ENCODE assay signal across 13 mouse cellular contexts in genomic region chr7:59007196-59007595, GRCm38 (mm10).
A peak's percentile ranks its signal among the peaks of the same experiment; 100 is the strongest.
DNase-seq lines count a peak whose midpoint lies in the region; ATAC-seq and TF ChIP-seq lines count a peak whose summit lies in the region.
"Had no signal": no experiment of that assay in that cellular context is flagged by ENCODE, and none has a peak within 500 bp of the region (broad histone marks: within the 10 kb centered on the region; RNA-seq: fewer than 3 reads in every experiment).

No protein-coding gene starts in this region.

- 22% methylated on average over 2 of the region's 2 CpGs for WGBS in cerebellum, adult 2 months
- WGBS in kidney, embryonic 16.5 days = 59% methylated on average over 2 of the region's 2 CpGs
- WGBS in embryonic facial prominence, embryonic 10.5 days = 62% methylated on average over 2 of the region's 2 CpGs

- H3K4me1 ChIP-seq in cerebellum, adult 2 months (ENCODE audit: control insufficient read depth, insufficient read depth, low read length) = no peaks in the 10 kb centered on the region
- no peaks in the 10 kb centered on the region for H3K4me1 ChIP-seq in kidney, embryonic 16.5 days (ENCODE audit: insufficient read depth, low read length)
- H3K4me1 ChIP-seq in embryonic facial prominence, embryonic 10.5 days = no peaks in the 10 kb centered on the region
- H3K4me1 ChIP-seq: liver, embryonic 12.5 days; megakaryocyte, embryonic 14.5 days; neural tube, embryonic 12.5 days had no signal

- DNase-seq in cerebellum, adult 2 months = peak; percentile 8 to 25
- no peak for DNase-seq in cerebellum, postnatal 4 days (ENCODE audit: low spot score in 2 of 2)
- peak; percentile 36 for DNase-seq in Muller cell, postnatal 12 days (ENCODE audit: inconsistent ontology term)
- peak; percentile 1 for DNase-seq in cerebellum, adult 8-10 months
- DNase-seq in left cerebral cortex, postnatal 4 days = peak; percentile 2
- no peak for DNase-seq in embryo, embryonic 11 days
- no peak for DNase-seq in embryonic facial prominence, embryonic 10.5 days (ENCODE audit: low spot score)
- DNase-seq: gastrocnemius, adult 2 months; thymus, postnatal 36 days had no signal

- H3K36me3 ChIP-seq in kidney, embryonic 16.5 days (ENCODE audit: insufficient read depth, low read length) = no peaks in the 10 kb centered on the region
- no peaks in the 10 kb centered on the region for H3K36me3 ChIP-seq in embryonic facial prominence, embryonic 10.5 days (replicated peaks)
- H3K36me3 ChIP-seq: liver, embryonic 12.5 days; neural tube, embryonic 12.5 days had no signal

- no peak overlapping the region for H3K27ac ChIP-seq in cerebellum, adult 2 months (ENCODE audit: insufficient read depth, low read length)
- no peak overlapping the region for H3K27ac ChIP-seq in kidney, embryonic 16.5 days (ENCODE audit: low read length)
- H3K27ac ChIP-seq in embryonic facial prominence, embryonic 10.5 days (replicated peaks) = no peak overlapping the region
- H3K27ac ChIP-seq: gastrocnemius, adult 2 months; liver, embryonic 12.5 days; neural tube, embryonic 12.5 days had no signal

- TF ChIP-seq POLR2A in cerebellum, adult 2 months (IDR thresholded peaks at IDR 0.05; ENCODE audit: borderline replicate concordance, insufficient read depth, low read length) = no peak

- no peak overlapping the region for H3K4me2 ChIP-seq in kidney, embryonic 16.5 days (replicated peaks; ENCODE audit: low read depth, low read length)
- H3K4me2 ChIP-seq: liver, embryonic 12.5 days; neural tube, embryonic 12.5 days had no signal

- no peak overlapping the region for H3K9ac ChIP-seq in kidney, embryonic 16.5 days (replicated peaks; ENCODE audit: low read length)
- H3K9ac ChIP-seq: liver, embryonic 12.5 days; neural tube, embryonic 12.5 days had no signal

- ATAC-seq in kidney, embryonic 16.5 days (ENCODE audit: low FRiP score, low TSS enrichment) = no peak
- ATAC-seq: liver, embryonic 12.5 days had no signal

- H3K4me3 ChIP-seq in cerebellum, adult 2 months (replicated peaks; ENCODE audit: insufficient read depth, low read depth, low read length) = no peak overlapping the region
- H3K4me3 ChIP-seq in kidney, embryonic 16.5 days (ENCODE audit: low read length) = no peak overlapping the region
- no peak overlapping the region for H3K4me3 ChIP-seq in embryonic facial prominence, embryonic 10.5 days
- H3K4me3 ChIP-seq: gastrocnemius, adult 2 months; liver, embryonic 12.5 days; megakaryocyte, embryonic 14.5 days; neural tube, embryonic 12.5 days had no signal

- no peaks in the 10 kb centered on the region for H3K27me3 ChIP-seq in cerebellum, adult 2 months (ENCODE audit: control insufficient read depth, insufficient read depth, low read length)
- no peaks in the 10 kb centered on the region for H3K27me3 ChIP-seq in kidney, embryonic 16.5 days (ENCODE audit: insufficient read depth, low read length)
- H3K27me3 ChIP-seq in embryonic facial prominence, embryonic 10.5 days (replicated peaks; ENCODE audit: low read depth, poor library complexity, severe bottlenecking) = no peaks in the 10 kb centered on the region
- H3K27me3 ChIP-seq: liver, embryonic 12.5 days; megakaryocyte, embryonic 14.5 days; neural tube, embryonic 12.5 days had no signal

- TF ChIP-seq CTCF in cerebellum, adult 2 months (IDR thresholded peaks at IDR 0.05; ENCODE audit: borderline replicate concordance, insufficient read depth, low read depth, low read length) = no peak

- no peaks in the 10 kb centered on the region for H3K9me3 ChIP-seq in kidney, embryonic 16.5 days (ENCODE audit: low read length)
- no peaks in the 10 kb centered on the region for H3K9me3 ChIP-seq in embryonic facial prominence, embryonic 10.5 days
- H3K9me3 ChIP-seq: liver, embryonic 12.5 days; megakaryocyte, embryonic 14.5 days; neural tube, embryonic 12.5 days had no signal

- intact Hi-C loops in left cerebral cortex, postnatal 4 days (cut with DNase I) = no loop called here

Comparison
In these comparisons a context has a peak if more than half of its experiments do, and no peak if none do; other contexts are left out.
1. DNase-seq: peak in cerebellum, adult 2 months (2 of 2), Muller cell, postnatal 12 days (single experiment), cerebellum, adult 8-10 months (single experiment) and left cerebral cortex, postnatal 4 days (single experiment); none in cerebellum, postnatal 4 days (0 of 2), embryo, embryonic 11 days (single experiment) and embryonic facial prominence, embryonic 10.5 days (single experiment).